37 mouse cellular contexts compared by ENCODE assay signal in genomic region chr11:58926651-58927050, GRCm38 (mm10). TPM values are rescaled to one million over a fixed set of nuclear protein-coding genes. Genes with fewer than 3 reads are reported as not detected.
DNase-seq lines count a peak whose midpoint lies in the region; ATAC-seq lines count a peak whose summit lies in the region.
"Had no signal": no experiment of that assay in that cellular context is flagged by ENCODE, and none has a peak within 500 bp of the region (broad histone marks: within the 10 kb centered on the region; RNA-seq: fewer than 3 reads in every experiment).

No protein-coding gene starts in this region.

- no peak overlapping the region for H3K27ac ChIP-seq in kidney, embryonic 15.5 days
- H3K27ac ChIP-seq in intestine, embryonic 15.5 days: no peak overlapping the region
- no peak overlapping the region for H3K27ac ChIP-seq in liver, embryonic 16.5 days (ENCODE audit: low read length)
- no peak overlapping the region for H3K27ac ChIP-seq in forebrain, embryonic 16.5 days (ENCODE audit: low read length)
- H3K27ac ChIP-seq: embryonic facial prominence, embryonic 10.5 days; embryonic facial prominence, embryonic 15.5 days; forebrain, embryonic 12.5 days; hindbrain, embryonic 12.5 days; hindbrain, postnatal 0 days; kidney, postnatal 0 days; limb, embryonic 10.5 days; limb, embryonic 15.5 days; midbrain, embryonic 10.5 days; midbrain, embryonic 15.5 days; neural tube, embryonic 15.5 days had no signal

- H3K4me3 ChIP-seq in kidney, embryonic 15.5 days (replicated peaks): no peak overlapping the region
- no peak overlapping the region for H3K4me3 ChIP-seq in intestine, embryonic 15.5 days (replicated peaks)
- no peak overlapping the region for H3K4me3 ChIP-seq in liver, embryonic 16.5 days (ENCODE audit: low read depth, low read length)
- H3K4me3 ChIP-seq in forebrain, embryonic 16.5 days (replicated peaks; ENCODE audit: low read length): no peak overlapping the region
- H3K4me3 ChIP-seq: embryonic facial prominence, embryonic 10.5 days; embryonic facial prominence, embryonic 15.5 days; forebrain, embryonic 12.5 days; hindbrain, embryonic 12.5 days; limb, embryonic 10.5 days; limb, embryonic 15.5 days; midbrain, embryonic 10.5 days; midbrain, embryonic 15.5 days; neural tube, embryonic 15.5 days had no signal

- no peaks in the 10 kb centered on the region for H3K9me3 ChIP-seq in kidney, embryonic 15.5 days (replicated peaks)
- no peaks in the 10 kb centered on the region for H3K9me3 ChIP-seq in intestine, embryonic 15.5 days
- no peaks in the 10 kb centered on the region for H3K9me3 ChIP-seq in liver, embryonic 16.5 days (replicated peaks; ENCODE audit: control insufficient read depth, low read length)
- H3K9me3 ChIP-seq in forebrain, embryonic 16.5 days (ENCODE audit: control insufficient read depth, low read length): no peaks in the 10 kb centered on the region
- H3K9me3 ChIP-seq: embryonic facial prominence, embryonic 10.5 days; embryonic facial prominence, embryonic 15.5 days; forebrain, embryonic 12.5 days; hindbrain, embryonic 12.5 days; limb, embryonic 10.5 days; limb, embryonic 15.5 days; midbrain, embryonic 10.5 days; midbrain, embryonic 15.5 days; neural tube, embryonic 15.5 days had no signal

- no peak overlapping the region for H3K4me2 ChIP-seq in kidney, embryonic 15.5 days
- no peak overlapping the region for H3K4me2 ChIP-seq in intestine, embryonic 15.5 days (replicated peaks)
- H3K4me2 ChIP-seq in liver, embryonic 16.5 days (ENCODE audit: low read depth, low read length): no peak overlapping the region
- no peak overlapping the region for H3K4me2 ChIP-seq in forebrain, embryonic 16.5 days (ENCODE audit: low read length)
- H3K4me2 ChIP-seq: embryonic facial prominence, embryonic 15.5 days; forebrain, embryonic 12.5 days; heart, embryonic 11.5 days; hindbrain, embryonic 12.5 days; limb, embryonic 15.5 days; lung, embryonic 14.5 days; midbrain, embryonic 15.5 days; neural tube, embryonic 15.5 days had no signal

- H3K9ac ChIP-seq in kidney, embryonic 15.5 days: no peak overlapping the region
- no peak overlapping the region for H3K9ac ChIP-seq in intestine, embryonic 15.5 days
- no peak overlapping the region for H3K9ac ChIP-seq in liver, embryonic 16.5 days (ENCODE audit: low read depth, low read length)
- H3K9ac ChIP-seq in forebrain, embryonic 16.5 days (replicated peaks; ENCODE audit: low read depth, low read length): no peak overlapping the region
- H3K9ac ChIP-seq: embryonic facial prominence, embryonic 15.5 days; forebrain, embryonic 12.5 days; hindbrain, embryonic 12.5 days; limb, embryonic 15.5 days; lung, embryonic 14.5 days; midbrain, embryonic 15.5 days; neural tube, embryonic 15.5 days had no signal

- DNase-seq in kidney, adult 8-10 months: peak; percentile 58 to 74
- peak; percentile 81 for DNase-seq in kidney, adult 9 months
- DNase-seq in left cerebral cortex, adult 8-10 months (ENCODE audit: low spot score in 2 of 2): no peak
- DNase-seq: adrenal gland, adult 2 months; adrenal gland, postnatal 36 days; cerebellum, adult 2 months; cerebellum, postnatal 14 days; gastrocnemius, postnatal 25 days; heart, adult 18-20 months; heart, postnatal 36 days; layer of hippocampus, postnatal 36 days; lung, embryonic 14.5 days; lung, postnatal 14 days; retina, postnatal 1 day; right cerebral cortex, postnatal 14 days; thymus, postnatal 4 days had no signal

- 72% methylated on average over 2 of the region's 3 CpGs for WGBS in kidney, embryonic 15.5 days
- WGBS in intestine, embryonic 15.5 days: 54% methylated on average over 2 of the region's 3 CpGs
- WGBS in liver, embryonic 16.5 days (ENCODE audit: insufficient replicate concordance): 61% methylated on average over 2 of the region's 3 CpGs
- 84% methylated on average over 2 of the region's 3 CpGs for WGBS in forebrain, embryonic 16.5 days

- H3K36me3 ChIP-seq in kidney, embryonic 15.5 days: peaks cover 10% of the 10 kb centered on the region
- peaks cover 6% of the 10 kb centered on the region; the same call in 1 of the 2 replicates for H3K36me3 ChIP-seq in intestine, embryonic 15.5 days
- H3K36me3 ChIP-seq in liver, embryonic 16.5 days (ENCODE audit: control insufficient read depth, insufficient read depth): peaks cover 16% of the 10 kb centered on the region
- peaks cover 1% of the 10 kb centered on the region; the same call in 1 of the 2 replicates for H3K36me3 ChIP-seq in forebrain, embryonic 16.5 days (ENCODE audit: control insufficient read depth, insufficient read depth)

- no peak for ATAC-seq in kidney, embryonic 15.5 days (replicated peaks; ENCODE audit: low FRiP score)
- peak; percentile 35; the same call in 1 of the 2 replicates for ATAC-seq in intestine, embryonic 15.5 days
- ATAC-seq in liver, embryonic 16.5 days (ENCODE audit: low read depth): 0 out of 2 replicates have a peak, but pooled peaks have one; percentile 15
- ATAC-seq in forebrain, embryonic 16.5 days: no peak
- ATAC-seq: activated CD4-positive, CD25-positive, alpha-beta regulatory T cell, adult 4 months; hindbrain, postnatal 0 days; midbrain, embryonic 15.5 days had no signal

- H3K4me1 ChIP-seq in kidney, embryonic 15.5 days: peaks cover 14% of the 10 kb centered on the region; the same call in 1 of the 2 replicates
- 0 out of 2 replicates have a peak, but pooled peaks cover 7% of the 10 kb centered on the region for H3K4me1 ChIP-seq in intestine, embryonic 15.5 days (replicated peaks)
- peaks cover 37% of the 10 kb centered on the region for H3K4me1 ChIP-seq in liver, embryonic 16.5 days (ENCODE audit: control insufficient read depth, low read depth, low read length)
- H3K4me1 ChIP-seq in forebrain, embryonic 16.5 days (replicated peaks; ENCODE audit: control insufficient read depth, insufficient read depth, low read length): peaks cover 7% of the 10 kb centered on the region; the same call in 1 of the 2 replicates

- no peaks in the 10 kb centered on the region for H3K27me3 ChIP-seq in kidney, embryonic 15.5 days
- H3K27me3 ChIP-seq in intestine, embryonic 15.5 days (replicated peaks): no peaks in the 10 kb centered on the region
- no peaks in the 10 kb centered on the region for H3K27me3 ChIP-seq in liver, embryonic 16.5 days (ENCODE audit: control insufficient read depth, insufficient read depth, low read depth, low read length)
- no peaks in the 10 kb centered on the region for H3K27me3 ChIP-seq in forebrain, embryonic 16.5 days (replicated peaks; ENCODE audit: control insufficient read depth, insufficient read depth, low read length)
- H3K27me3 ChIP-seq: embryonic facial prominence, embryonic 15.5 days; forebrain, embryonic 12.5 days; hindbrain, embryonic 12.5 days; limb, embryonic 15.5 days; midbrain, embryonic 15.5 days; neural tube, embryonic 15.5 days had no signal

RNA-seq across cellular contexts. Expression of gene Btnl10, which starts 8.9 kb away (rescaled TPM):
- polyA plus RNA-seq in kidney, embryonic 15.5 days (2015; fragmentation: Nextera tagmentation; extraction: Ambion mirVana): 0.10 and 0.30 TPM in 2 replicates
- 0.27 and 0.34 TPM in 2 replicates for polyA plus RNA-seq in intestine, embryonic 15.5 days (2015; fragmentation: Nextera tagmentation; extraction: Ambion mirVana)
- polyA plus RNA-seq in liver, embryonic 16.5 days (2015; fragmentation: Nextera tagmentation; extraction: Ambion mirVana): 14.1 and 14.3 TPM in 2 replicates
- not detected in 2 replicates for polyA plus RNA-seq in forebrain, embryonic 16.5 days (2015; fragmentation: Nextera tagmentation; extraction: Ambion mirVana)
- not detected for total RNA-seq in left cerebral cortex, adult 8-10 months (2022)
- total RNA-seq: adrenal gland, postnatal 36 days; gastrocnemius, adult 18-20 months; gastrocnemius, postnatal 25 days; heart, adult 18-20 months; heart, postnatal 36 days; hindbrain, postnatal 0 days had no signal
- polyA plus RNA-seq: activated CD4-positive, CD25-positive, alpha-beta regulatory T cell, adult 4 months; adrenal gland, adult 2 months; cerebellum, adult 2 months; embryonic facial prominence, embryonic 10.5 days; embryonic facial prominence, embryonic 15.5 days; heart, embryonic 16.5 days; hindbrain, embryonic 12.5 days; lung, embryonic 14.5 days; midbrain, embryonic 10.5 days; midbrain, embryonic 15.5 days; small intestine, adult 2 months; stomach, embryonic 14.5 days had no signal

RNA-seq across cellular contexts. Expression of gene Rnf187, which starts 12.1 kb away (rescaled TPM):
- polyA plus RNA-seq in kidney, embryonic 15.5 days (2015; fragmentation: Nextera tagmentation; extraction: Ambion mirVana): 243 and 247 TPM in 2 replicates
- 201 and 207 TPM in 2 replicates for polyA plus RNA-seq in intestine, embryonic 15.5 days (2015; fragmentation: Nextera tagmentation; extraction: Ambion mirVana)
- polyA plus RNA-seq in liver, embryonic 16.5 days (2015; fragmentation: Nextera tagmentation; extraction: Ambion mirVana): 74.5 and 81.7 TPM in 2 replicates
- polyA plus RNA-seq in forebrain, embryonic 16.5 days (2015; fragmentation: Nextera tagmentation; extraction: Ambion mirVana): 423 and 435 TPM in 2 replicates
- total RNA-seq in left cerebral cortex, adult 8-10 months (2022): 100 to 1,000 TPM; 448 to 480 (median 462) TPM

RNA-seq across cellular contexts. Expression of gene Hist3h2ba, which starts 22.1 kb away (rescaled TPM):
- polyA plus RNA-seq in kidney, embryonic 15.5 days (2015; fragmentation: Nextera tagmentation; extraction: Ambion mirVana): 81.6 and 82.0 TPM in 2 replicates
- polyA plus RNA-seq in intestine, embryonic 15.5 days (2015; fragmentation: Nextera tagmentation; extraction: Ambion mirVana): 39.9 and 40.0 TPM in 2 replicates
- 17.9 and 22.4 TPM in 2 replicates for polyA plus RNA-seq in liver, embryonic 16.5 days (2015; fragmentation: Nextera tagmentation; extraction: Ambion mirVana)
- polyA plus RNA-seq in forebrain, embryonic 16.5 days (2015; fragmentation: Nextera tagmentation; extraction: Ambion mirVana): 389 and 395 TPM in 2 replicates
- total RNA-seq in left cerebral cortex, adult 8-10 months (2022): 100 to 1,000 TPM in 3 of 4 experiments, 10 to 100 TPM in 1; 96.1 to 129 (median 115) TPM

RNA-seq across cellular contexts. Expression of gene Zfp39, which starts 22.6 kb away (rescaled TPM):
- polyA plus RNA-seq in kidney, embryonic 15.5 days (2015; fragmentation: Nextera tagmentation; extraction: Ambion mirVana): 5.2 and 6.9 TPM in 2 replicates
- 3.7 and 4.6 TPM in 2 replicates for polyA plus RNA-seq in intestine, embryonic 15.5 days (2015; fragmentation: Nextera tagmentation; extraction: Ambion mirVana)
- 4.2 and 5.6 TPM in 2 replicates for polyA plus RNA-seq in liver, embryonic 16.5 days (2015; fragmentation: Nextera tagmentation; extraction: Ambion mirVana)
- polyA plus RNA-seq in forebrain, embryonic 16.5 days (2015; fragmentation: Nextera tagmentation; extraction: Ambion mirVana): 7.5 and 8.1 TPM in 2 replicates
- total RNA-seq in left cerebral cortex, adult 8-10 months (2022): 10 to 100 TPM in 3 of 4 experiments, 1 to 10 TPM in 1; 9.1 to 11.6 (median 10.4) TPM

RNA-seq across cellular contexts. Expression of gene Hist3h2a, which starts 27.8 kb away (rescaled TPM):
- polyA plus RNA-seq in kidney, embryonic 15.5 days (2015; fragmentation: Nextera tagmentation; extraction: Ambion mirVana): 36.4 and 40.3 TPM in 2 replicates
- polyA plus RNA-seq in intestine, embryonic 15.5 days (2015; fragmentation: Nextera tagmentation; extraction: Ambion mirVana): 27.2 and 28.3 TPM in 2 replicates
- polyA plus RNA-seq in liver, embryonic 16.5 days (2015; fragmentation: Nextera tagmentation; extraction: Ambion mirVana): 21.2 and 24.4 TPM in 2 replicates
- polyA plus RNA-seq in forebrain, embryonic 16.5 days (2015; fragmentation: Nextera tagmentation; extraction: Ambion mirVana): 150 and 152 TPM in 2 replicates
- total RNA-seq in left cerebral cortex, adult 8-10 months (2022): 10 to 100 TPM; 54.1 to 63.0 (median 57.1) TPM

Comparison
In these comparisons a context has a peak if more than half of its experiments do, and no peak if none do; other contexts are left out.
1. DNase-seq: peak in kidney, adult 8-10 months (2 of 2) and kidney, adult 9 months (single experiment); none in left cerebral cortex, adult 8-10 months (0 of 2).
2. ATAC-seq: peak in intestine, embryonic 15.5 days (single experiment) and liver, embryonic 16.5 days (single experiment); none in kidney, embryonic 15.5 days (single experiment) and forebrain, embryonic 16.5 days (single experiment).
3. RNA of gene Btnl10, which starts 8.9 kb away (polyA plus RNA-seq): 14.1 to 14.3 TPM in liver, embryonic 16.5 days; 0.27 to 0.34 TPM in intestine, embryonic 15.5 days, 0.10 to 0.30 TPM in kidney, embryonic 15.5 days and not detected in forebrain, embryonic 16.5 days; every median in the first group is over 10 times any median in the second.